Mouse (Mus musculus): ENCODE results near the gene Acmsd.

- no peak for TF ChIP-seq CTCF (IDR thresholded peaks at IDR 0.05; ENCODE audit: control insufficient read depth, insufficient read depth, insufficient read length)
- TF ChIP-seq USF1 (IDR thresholded peaks at IDR 0.05; ENCODE audit: low read depth) = no peak
- TF ChIP-seq MYOD1 (IDR thresholded peaks at IDR 0.05; ENCODE audit: control insufficient read depth, insufficient read length, low read depth) = no peak
- TF ChIP-seq CEBPB (IDR thresholded peaks at IDR 0.05; ENCODE audit: low read depth) = no peak
- TF ChIP-seq MAX (IDR thresholded peaks at IDR 0.05) = no peak
Observed at GRCm38 (mm10) chr1:127812929-127813328, 83.7 kb downstream of the Acmsd start.
